Mouse (Mus musculus) liver, embryonic 15.5 days (tissue): ENCODE data around the gene Edc4. TPM values are rescaled to one million over a fixed set of nuclear protein-coding genes. Genes with fewer than 3 reads are reported as not detected.

Experiments
- ATAC-seq: fragments of 200-750 bp; cut with Nextera tagmentation; 2 replicates; pipeline ENCODE4 v1.8.0; 2017; ENCODE audit warnings: moderate number of reproducible peaks, mild to moderate bottlenecking, moderate library complexity; ENCODE audit not compliant: insufficient read depth
- H3K27ac ChIP-seq: fragments of 300-500 bp; sonication (generic); replicated peaks from 2 replicates; pipeline ENCODE4 v1.5.1; 2015; ENCODE audit warnings: mild to moderate bottlenecking, inconsistent platforms
- H3K27me3 ChIP-seq: fragments of 300-500 bp; sonication (generic); 2 replicates; pipeline ENCODE4 v1.6.1; 2015; ENCODE audit warnings: mild to moderate bottlenecking, inconsistent platforms
- H3K36me3 ChIP-seq: fragments of 300-500 bp; sonication (generic); replicated peaks from 2 replicates; pipeline ENCODE4 v1.6.1; 2015; ENCODE audit warnings: moderate library complexity, mild to moderate bottlenecking, inconsistent platforms
- H3K4me1 ChIP-seq: fragments of 300-500 bp; sonication (generic); replicated peaks from 2 replicates; pipeline ENCODE4 v1.6.1; 2015; ENCODE audit warnings: inconsistent platforms
- H3K4me2 ChIP-seq: fragments of 300-500 bp; sonication (generic); 2 replicates; pipeline ENCODE4 v1.6.1; 2015; ENCODE audit warnings: moderate library complexity, mild to moderate bottlenecking, inconsistent platforms
- H3K4me3 ChIP-seq: fragments of 300-500 bp; sonication (generic); replicated peaks from 2 replicates; pipeline ENCODE4 v1.5.1; 2015; ENCODE audit warnings: mild to moderate bottlenecking, inconsistent platforms
- H3K9ac ChIP-seq: fragments of 300-500 bp; sonication (generic); 2 replicates; pipeline ENCODE4 v1.6.1; 2015; ENCODE audit warnings: moderate library complexity, mild to moderate bottlenecking, inconsistent platforms
- H3K9me3 ChIP-seq: fragments of 300-500 bp; sonication (generic); replicated peaks from 2 replicates; pipeline ENCODE4 v1.6.1; 2016; ENCODE audit warnings: inconsistent platforms
- WGBS: fragments of 180-500 bp; shearing (Covaris S2); methylation state at CpG from one replicate; pipeline ENCODE4 v1.1.7; 2015; ENCODE audit warnings: mixed read lengths; ENCODE audit not compliant: insufficient replicate concordance; 5-methylcytosine and 5-hydroxymethylcytosine counted together
- polyA plus RNA-seq: library from polyadenylated mRNA; unstranded; fragments of >200 nt; fragmentation: Nextera tagmentation; extraction: Ambion mirVana; gene quantifications from 2 replicates; pipeline ENCODE4 v1.2.1, GENCODE M21; 2015

Edc4 gene
- polyA plus RNA-seq, 1 experiment from 2014 or later, result 15.5 TPM

GRCm38 (mm10) chr8:105854303-105854702 is 26.4 kb upstream of the Edc4 start:
- no peaks in the 10 kb centered on the region for H3K27me3 ChIP-seq
- peak overlapping the region; percentile 98 for H3K4me2 ChIP-seq
- H3K9me3 ChIP-seq, result no peaks in the 10 kb centered on the region
- no peak for ATAC-seq
- H3K27ac ChIP-seq, result no peak overlapping the region
- H3K36me3 ChIP-seq, result peaks cover 18% of the 10 kb centered on the region
- WGBS, result 24% methylated on average over 8 of the region's 8 CpGs
- peak overlapping the region; percentile 92; the same call in 1 of the 2 replicates for H3K9ac ChIP-seq
- peaks cover 67% of the 10 kb centered on the region for H3K4me1 ChIP-seq
- H3K4me3 ChIP-seq, result peak overlapping the region; percentile 90

GRCm38 (mm10) chr8:105854715-105855216 is 25.9 kb upstream of the Edc4 start, which contains the start of gene Thap11:
Thap11 (plus strand) TSS chr8:105855132.
- Histone ChIP-seq H3K4me2 (peak within 1 kb of the TSS; percentile 98), H3K27ac (peak within 1 kb of the TSS; percentile 89), H3K36me3 (peaks cover 13% of the 10 kb centered on the region), H3K27me3 (no peaks in the 10 kb centered on the region), H3K9me3 (no peaks in the 10 kb centered on the region), H3K4me3 (peak within 1 kb of the TSS; percentile 90), H3K4me1 (peaks cover 68% of the 10 kb centered on the region), H3K9ac (peak within 1 kb of the TSS; percentile 92)
- WGBS, result under 1% methylated on average over 43 of the region's 43 CpGs
- ATAC-seq, result peak; percentile 85

GRCm38 (mm10) chr8:105855248-105856167 is 25.2 kb upstream of the Edc4 start:
- Histone ChIP-seq H3K4me1 (peaks cover 68% of the 10 kb centered on the region), H3K4me2 (peak overlapping the region; percentile 98), H3K36me3 (peaks cover 12% of the 10 kb centered on the region), H3K27me3 (no peaks in the 10 kb centered on the region), H3K4me3 (peak overlapping the region; percentile 90), H3K27ac (peak overlapping the region; percentile 89), H3K9ac (peak overlapping the region; percentile 92), H3K9me3 (no peaks in the 10 kb centered on the region)
- WGBS, result under 1% methylated on average over 71 of the region's 71 CpGs
- peak; percentile 26 for ATAC-seq

- Histone ChIP-seq H3K9ac (peak overlapping the region; percentile 92), H3K27me3 (no peaks in the 10 kb centered on the region), H3K36me3 (peaks cover 12% of the 10 kb centered on the region), H3K4me1 (peaks cover 68% of the 10 kb centered on the region), H3K9me3 (no peaks in the 10 kb centered on the region), H3K4me2 (peak overlapping the region; percentile 98), H3K27ac (peak overlapping the region; percentile 89), H3K4me3 (peak overlapping the region; percentile 90)
- ATAC-seq, result no peak
- 15% methylated on average over 15 of the region's 15 CpGs for WGBS
These were observed 24.4 kb upstream of the Edc4 start for GRCm38 (mm10) chr8:105856168-105856835.

GRCm38 (mm10) chr8:105858495-105858894 is 22.2 kb upstream of the Edc4 start:
- Histone ChIP-seq H3K4me2 (peak overlapping the region; percentile 98; the same call in 1 of the 2 replicates), H3K9me3 (no peaks in the 10 kb centered on the region), H3K27me3 (no peaks in the 10 kb centered on the region), H3K9ac (no peak overlapping the region), H3K36me3 (peaks cover 12% of the 10 kb centered on the region), H3K27ac (peak overlapping the region; percentile 97), H3K4me3 (peak overlapping the region; percentile 88; the same call in 1 of the 2 replicates), H3K4me1 (peaks cover 80% of the 10 kb centered on the region)
- ATAC-seq, result no peak
- WGBS, result 54% methylated on average over 5 of the region's 5 CpGs

- 9% methylated on average over 5 of the region's 5 CpGs for WGBS
- peaks cover 87% of the 10 kb centered on the region for H3K4me1 ChIP-seq
- H3K27me3 ChIP-seq, result no peaks in the 10 kb centered on the region
- peak overlapping the region; percentile 98 for H3K4me2 ChIP-seq
- H3K9me3 ChIP-seq, result no peaks in the 10 kb centered on the region
- ATAC-seq, result no peak
- H3K36me3 ChIP-seq, result peaks cover 15% of the 10 kb centered on the region
- H3K9ac ChIP-seq, result peak overlapping the region; percentile 86
- H3K4me3 ChIP-seq, result peak overlapping the region; percentile 88
- H3K27ac ChIP-seq, result peak overlapping the region; percentile 97
These were observed 21.4 kb upstream of the Edc4 start for GRCm38 (mm10) chr8:105859314-105859713.

- Histone ChIP-seq H3K9me3 (no peaks in the 10 kb centered on the region), H3K4me3 (peak within 1 kb of the TSS; percentile 88), H3K4me1 (peaks cover 90% of the 10 kb centered on the region), H3K27ac (peak within 1 kb of the TSS; percentile 97), H3K4me2 (peak within 1 kb of the TSS; percentile 98), H3K9ac (peak within 1 kb of the TSS; percentile 86), H3K27me3 (no peaks in the 10 kb centered on the region), H3K36me3 (peaks cover 22% of the 10 kb centered on the region)
- peak; percentile 94 for ATAC-seq
- under 1% methylated on average over 59 of the region's 59 CpGs for WGBS
These were observed 20.3 kb upstream of the Edc4 start, which contains the start of gene Nutf2 for GRCm38 (mm10) chr8:105860143-105860981. Nutf2 (plus strand) TSS chr8:105860580.

GRCm38 (mm10) chr8:105861951-105862350 is 18.7 kb upstream of the Edc4 start:
- 0% methylated on average over 1 of the region's 1 CpGs for WGBS
- peaks cover 38% of the 10 kb centered on the region for H3K36me3 ChIP-seq
- peak overlapping the region; percentile 88 for H3K4me3 ChIP-seq
- H3K4me1 ChIP-seq, result peaks cover 90% of the 10 kb centered on the region
- H3K9ac ChIP-seq, result peak overlapping the region; percentile 86
- no peaks in the 10 kb centered on the region for H3K9me3 ChIP-seq
- no peak for ATAC-seq
- H3K27ac ChIP-seq, result peak overlapping the region; percentile 97
- peak overlapping the region; percentile 98 for H3K4me2 ChIP-seq
- H3K27me3 ChIP-seq, result no peaks in the 10 kb centered on the region

- 34% methylated on average over 6 of the region's 6 CpGs for WGBS
- H3K9me3 ChIP-seq, result no peaks in the 10 kb centered on the region
- H3K4me2 ChIP-seq, result no peak overlapping the region
- peaks cover 70% of the 10 kb centered on the region for H3K36me3 ChIP-seq
- H3K4me3 ChIP-seq, result no peak overlapping the region
- ATAC-seq, result 0 out of 2 replicates have a peak, but pooled peaks have one; percentile 3
- H3K4me1 ChIP-seq, result peaks cover 67% of the 10 kb centered on the region
- no peak overlapping the region for H3K9ac ChIP-seq
- H3K27me3 ChIP-seq, result no peaks in the 10 kb centered on the region
- H3K27ac ChIP-seq, result peak overlapping the region; percentile 46; the same call in 1 of the 2 replicates
These were observed 14.2 kb upstream of the Edc4 start for GRCm38 (mm10) chr8:105866364-105867029.

GRCm38 (mm10) chr8:105874301-105874700 is 6.4 kb upstream of the Edc4 start:
- Histone ChIP-seq H3K27me3 (no peaks in the 10 kb centered on the region), H3K4me2 (no peak overlapping the region), H3K4me3 (no peak overlapping the region), H3K9me3 (no peaks in the 10 kb centered on the region), H3K27ac (no peak overlapping the region), H3K9ac (no peak overlapping the region), H3K36me3 (peaks cover 92% of the 10 kb centered on the region), H3K4me1 (peaks cover 14% of the 10 kb centered on the region; the same call in 1 of the 2 replicates)
- 88% methylated on average over 6 of the region's 6 CpGs for WGBS
- ATAC-seq, result no peak
